14 mouse cellular contexts compared by ENCODE assay signal in genomic region chr10:51056950-51057349, GRCm38 (mm10).
A peak's percentile ranks its signal among the peaks of the same experiment; 100 is the strongest.
DNase-seq lines count a peak whose midpoint lies in the region; ATAC-seq lines count a peak whose summit lies in the region.
"Had no signal": no experiment of that assay in that cellular context is flagged by ENCODE, and none has a peak within 500 bp of the region (broad histone marks: within the 10 kb centered on the region; RNA-seq: fewer than 3 reads in every experiment).

No protein-coding gene starts in this region.

- no peaks in the 10 kb centered on the region for H3K36me3 ChIP-seq in hindbrain, embryonic 14.5 days (replicated peaks; ENCODE audit: control insufficient read depth, insufficient read depth)
- no peaks in the 10 kb centered on the region for H3K36me3 ChIP-seq in hindbrain, embryonic 13.5 days
- H3K36me3 ChIP-seq in limb, embryonic 12.5 days = no peaks in the 10 kb centered on the region
- no peaks in the 10 kb centered on the region for H3K36me3 ChIP-seq in limb, embryonic 10.5 days
- H3K36me3 ChIP-seq in embryonic facial prominence, embryonic 13.5 days = no peaks in the 10 kb centered on the region
- no peaks in the 10 kb centered on the region for H3K36me3 ChIP-seq in midbrain, embryonic 16.5 days (ENCODE audit: control insufficient read depth, insufficient read depth, low read length)

- no peak overlapping the region for H3K4me2 ChIP-seq in hindbrain, embryonic 14.5 days (replicated peaks)
- no peak overlapping the region for H3K4me2 ChIP-seq in hindbrain, embryonic 13.5 days
- no peak overlapping the region for H3K4me2 ChIP-seq in limb, embryonic 12.5 days
- no peak overlapping the region for H3K4me2 ChIP-seq in embryonic facial prominence, embryonic 13.5 days
- H3K4me2 ChIP-seq in midbrain, embryonic 16.5 days (ENCODE audit: low read length) = no peak overlapping the region

- 42% methylated on average over 1 of the region's 1 CpGs for WGBS in hindbrain, embryonic 14.5 days
- 48% methylated on average over 1 of the region's 1 CpGs for WGBS in hindbrain, embryonic 13.5 days
- 32% methylated on average over 1 of the region's 1 CpGs for WGBS in limb, embryonic 12.5 days
- 54% methylated on average over 1 of the region's 1 CpGs for WGBS in limb, embryonic 10.5 days
- 12% methylated on average over 1 of the region's 1 CpGs for WGBS in embryonic facial prominence, embryonic 13.5 days
- 37% methylated on average over 1 of the region's 1 CpGs for WGBS in midbrain, embryonic 16.5 days

- no peak overlapping the region for H3K4me3 ChIP-seq in hindbrain, embryonic 14.5 days (replicated peaks; ENCODE audit: low read length)
- H3K4me3 ChIP-seq in hindbrain, embryonic 13.5 days = no peak overlapping the region
- H3K4me3 ChIP-seq in limb, embryonic 12.5 days (replicated peaks) = no peak overlapping the region
- H3K4me3 ChIP-seq in limb, embryonic 10.5 days = no peak overlapping the region
- H3K4me3 ChIP-seq in embryonic facial prominence, embryonic 13.5 days = no peak overlapping the region
- H3K4me3 ChIP-seq in midbrain, embryonic 16.5 days (ENCODE audit: low read depth, low read length) = no peak overlapping the region

- ATAC-seq in hindbrain, embryonic 14.5 days (ENCODE audit: low FRiP score) = no peak
- no peak for ATAC-seq in hindbrain, embryonic 13.5 days (ENCODE audit: low FRiP score)
- ATAC-seq in limb, embryonic 12.5 days (ENCODE audit: insufficient number of reproducible peaks, insufficient read depth, low FRiP score, low TSS enrichment, low read depth) = peak; percentile 42; the same call in 1 of the 2 replicates
- ATAC-seq in embryonic facial prominence, embryonic 13.5 days (ENCODE audit: insufficient number of reproducible peaks, insufficient read depth, low FRiP score, low TSS enrichment, low read depth) = peak; percentile 86
- ATAC-seq in midbrain, embryonic 16.5 days = 0 out of 2 replicates have a peak, but pooled peaks have one; percentile 66
- ATAC-seq: CD4-positive, CD25-positive, alpha-beta regulatory T cell, adult 4 months had no signal

- no peaks in the 10 kb centered on the region for H3K4me1 ChIP-seq in hindbrain, embryonic 14.5 days (replicated peaks; ENCODE audit: control insufficient read depth, insufficient read depth, low read length)
- H3K4me1 ChIP-seq in hindbrain, embryonic 13.5 days (replicated peaks) = no peaks in the 10 kb centered on the region
- no peaks in the 10 kb centered on the region; the same call in 1 of the 2 replicates for H3K4me1 ChIP-seq in limb, embryonic 12.5 days (replicated peaks)
- no peaks in the 10 kb centered on the region for H3K4me1 ChIP-seq in limb, embryonic 10.5 days
- peaks cover 5% of the 10 kb centered on the region for H3K4me1 ChIP-seq in embryonic facial prominence, embryonic 13.5 days
- H3K4me1 ChIP-seq in midbrain, embryonic 16.5 days (ENCODE audit: control insufficient read depth, insufficient read depth, low read length) = no peaks in the 10 kb centered on the region

- no peaks in the 10 kb centered on the region for H3K27me3 ChIP-seq in hindbrain, embryonic 14.5 days (ENCODE audit: control insufficient read depth, insufficient read depth, low read length)
- no peaks in the 10 kb centered on the region for H3K27me3 ChIP-seq in hindbrain, embryonic 13.5 days
- no peaks in the 10 kb centered on the region for H3K27me3 ChIP-seq in limb, embryonic 12.5 days
- H3K27me3 ChIP-seq in limb, embryonic 10.5 days (ENCODE audit: low read depth, poor library complexity, severe bottlenecking) = no peaks in the 10 kb centered on the region
- no peaks in the 10 kb centered on the region for H3K27me3 ChIP-seq in embryonic facial prominence, embryonic 13.5 days
- H3K27me3 ChIP-seq in midbrain, embryonic 16.5 days (ENCODE audit: control insufficient read depth, insufficient read depth, low read depth, low read length) = no peaks in the 10 kb centered on the region

- H3K9me3 ChIP-seq in hindbrain, embryonic 14.5 days (ENCODE audit: control insufficient read depth, low read length) = no peaks in the 10 kb centered on the region
- no peaks in the 10 kb centered on the region for H3K9me3 ChIP-seq in hindbrain, embryonic 13.5 days
- H3K9me3 ChIP-seq in limb, embryonic 12.5 days = no peaks in the 10 kb centered on the region
- H3K9me3 ChIP-seq in limb, embryonic 10.5 days (replicated peaks) = no peaks in the 10 kb centered on the region
- no peaks in the 10 kb centered on the region for H3K9me3 ChIP-seq in embryonic facial prominence, embryonic 13.5 days
- 0 out of 2 replicates have a peak, but pooled peaks cover 3% of the 10 kb centered on the region for H3K9me3 ChIP-seq in midbrain, embryonic 16.5 days (replicated peaks; ENCODE audit: control insufficient read depth, low read length, poor library complexity, severe bottlenecking)

- H3K27ac ChIP-seq in hindbrain, embryonic 14.5 days = no peak overlapping the region
- no peak overlapping the region for H3K27ac ChIP-seq in hindbrain, embryonic 13.5 days
- H3K27ac ChIP-seq in limb, embryonic 12.5 days = no peak overlapping the region
- H3K27ac ChIP-seq in limb, embryonic 10.5 days = no peak overlapping the region
- no peak overlapping the region; the same call in 1 of the 2 replicates for H3K27ac ChIP-seq in embryonic facial prominence, embryonic 13.5 days
- H3K27ac ChIP-seq in midbrain, embryonic 16.5 days (ENCODE audit: low read length) = no peak overlapping the region
- H3K27ac ChIP-seq: macrophage had no signal

- no peak overlapping the region for H3K9ac ChIP-seq in hindbrain, embryonic 14.5 days
- H3K9ac ChIP-seq in hindbrain, embryonic 13.5 days = no peak overlapping the region
- no peak overlapping the region for H3K9ac ChIP-seq in limb, embryonic 12.5 days (replicated peaks)
- H3K9ac ChIP-seq in embryonic facial prominence, embryonic 13.5 days = no peak overlapping the region
- no peak overlapping the region for H3K9ac ChIP-seq in midbrain, embryonic 16.5 days (ENCODE audit: low read depth, low read length)

- peak; percentile 48 for DNase-seq in hindbrain, embryonic 14.5 days (ENCODE audit: low spot score)
- DNase-seq in limb, embryonic 10.5 days (ENCODE audit: low spot score) = no peak
- DNase-seq in natural killer cell, adult 2 months (ENCODE audit: low spot score in 2 of 2) = no peak
- DNase-seq: cerebellum, adult 18-20 months; gastrocnemius, postnatal 25 days; liver; lung, adult 2 months; right cerebral cortex, postnatal 25 days had no signal

Comparison
In these comparisons a context has a peak if more than half of its experiments do, and no peak if none do; other contexts are left out.
1. ATAC-seq: peak in limb, embryonic 12.5 days (single experiment), embryonic facial prominence, embryonic 13.5 days (single experiment) and midbrain, embryonic 16.5 days (single experiment); none in hindbrain, embryonic 14.5 days (single experiment) and hindbrain, embryonic 13.5 days (single experiment).